Mouse (Mus musculus): ENCODE data around the gene Speer4b. TPM values are rescaled to one million over a fixed set of nuclear protein-coding genes. Genes with fewer than 3 reads are reported as not detected.
"Not testable (repeated sequence)": the region's sequence is repeated elsewhere in the genome, so short reads cannot be mapped to it uniquely, and the experiment has no call there.

Speer4b gene
- 0.46 and 0.65 TPM in 2 replicates for polyA plus RNA-seq (2015; fragmentation: Nextera tagmentation; extraction: Ambion mirVana)

DNA sequence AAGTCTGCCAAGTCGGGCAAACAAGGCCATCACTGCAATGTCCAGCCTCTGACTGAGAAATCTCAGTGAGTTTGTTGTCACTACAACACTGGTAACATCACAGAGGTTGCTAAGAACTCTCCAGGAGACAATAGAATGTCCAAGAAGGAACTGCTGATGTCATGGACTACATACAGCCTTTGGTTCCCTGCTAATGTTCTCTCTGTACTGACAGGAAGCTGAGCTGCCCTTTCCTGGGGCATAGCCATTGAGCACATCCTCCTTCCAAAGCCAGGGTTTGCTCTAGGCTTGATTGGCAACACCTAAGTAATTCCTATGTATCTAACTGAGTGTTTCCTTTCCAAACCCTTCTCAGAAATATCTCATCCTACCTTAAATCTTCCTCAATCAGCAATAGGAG is at the start of gene Speer4b:
Speer4b (minus strand) TSS at position 101 of the 400 bp plus-strand sequence.
- not testable (repeated sequence) for H3K4me3 ChIP-seq; H3K9me3 ChIP-seq (replicated peaks); H3K4me2 ChIP-seq; H3K27ac ChIP-seq; ATAC-seq; H3K36me3 ChIP-seq (ENCODE audit: poor library complexity, severe bottlenecking); H3K4me1 ChIP-seq; H3K9ac ChIP-seq; H3K27me3 ChIP-seq
- 60% methylated on average over 1 of the region's 1 CpGs for WGBS

DNA sequence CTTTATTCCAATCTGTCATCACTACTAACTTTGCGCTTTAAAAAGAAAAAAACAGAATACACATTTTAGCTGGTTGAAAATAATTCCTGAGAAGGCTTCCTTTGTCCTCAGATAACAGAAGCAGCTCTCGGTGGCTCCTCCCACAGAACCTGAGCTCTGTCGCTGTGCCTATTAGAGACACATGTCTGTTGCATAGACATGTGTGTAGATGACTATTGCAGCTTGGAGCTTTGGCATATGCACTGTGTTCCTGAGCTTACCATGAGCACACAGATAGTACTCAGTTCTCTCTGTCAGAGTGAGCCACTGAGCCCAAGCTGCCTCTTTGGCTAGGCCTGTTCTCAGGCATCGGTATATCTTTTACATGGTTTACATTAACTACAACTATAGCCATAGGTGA is 48.1 kb upstream of the Speer4b start:
- H3K9me3 ChIP-seq (replicated peaks), result no peaks in the 10 kb centered on the region
- no peaks in the 10 kb centered on the region for H3K36me3 ChIP-seq (ENCODE audit: poor library complexity, severe bottlenecking)
- H3K4me2 ChIP-seq, result no peak overlapping the region
- no peak overlapping the region for H3K9ac ChIP-seq
- no peaks in the 10 kb centered on the region for H3K27me3 ChIP-seq
- no peak for ATAC-seq
- H3K4me1 ChIP-seq, result no peaks in the 10 kb centered on the region
- no peak overlapping the region for H3K4me3 ChIP-seq
- H3K27ac ChIP-seq, result no peak overlapping the region
- WGBS, result 87% methylated on average over 4 of the region's 4 CpGs

DNA sequence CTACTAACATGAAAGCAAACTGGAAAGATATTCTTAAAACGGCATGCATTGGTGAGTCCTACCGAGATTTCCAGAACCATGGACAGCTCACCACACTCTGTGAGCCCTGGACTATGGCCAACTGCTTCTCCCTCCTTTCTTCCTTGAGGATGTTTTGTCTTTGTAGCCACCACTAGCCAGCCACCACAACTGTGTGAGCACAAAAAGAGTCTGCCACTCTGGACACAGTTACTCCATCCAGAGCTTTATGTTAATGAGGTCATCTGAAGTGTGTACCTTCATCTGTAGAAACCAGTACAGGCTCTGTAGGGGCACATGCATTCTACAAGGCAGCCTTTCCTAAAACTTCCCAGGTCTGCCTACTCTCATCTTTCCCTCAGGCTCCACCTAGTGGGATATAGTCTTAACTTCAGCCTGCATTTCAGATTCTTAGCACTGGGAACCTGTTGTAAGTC is 43.6 kb upstream of the Speer4b start:
- H3K9ac ChIP-seq, result no peak overlapping the region
- no peaks in the 10 kb centered on the region for H3K36me3 ChIP-seq (ENCODE audit: poor library complexity, severe bottlenecking)
- H3K4me3 ChIP-seq, result no peak overlapping the region
- peak; percentile 81 for ATAC-seq
- H3K9me3 ChIP-seq (replicated peaks), result no peaks in the 10 kb centered on the region
- WGBS, result 13% methylated on average over 2 of the region's 2 CpGs
- H3K27ac ChIP-seq, result no peak overlapping the region
- no peaks in the 10 kb centered on the region for H3K4me1 ChIP-seq
- no peaks in the 10 kb centered on the region for H3K27me3 ChIP-seq
- H3K4me2 ChIP-seq, result no peak overlapping the region

DNA sequence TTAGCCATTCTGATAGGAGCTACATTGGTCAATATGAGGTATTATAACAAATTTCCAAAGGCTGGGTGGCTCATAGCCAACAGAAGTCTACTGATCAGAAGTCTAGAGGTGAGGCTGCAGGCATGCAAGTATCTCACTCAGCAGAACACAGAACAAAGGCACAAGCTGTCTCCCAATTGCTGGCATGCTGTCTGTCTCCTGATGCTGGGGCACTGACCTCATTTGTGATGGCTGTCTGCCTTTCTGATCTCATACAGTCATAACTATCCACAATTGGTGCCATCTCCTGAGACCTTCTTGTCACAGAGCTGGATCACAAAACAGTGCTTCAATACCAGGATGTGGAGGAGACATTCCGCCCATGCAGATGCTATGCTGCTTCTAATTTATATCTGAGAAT is 25.7 kb upstream of the Speer4b start:
- Histone ChIP-seq H3K4me2 (no peak overlapping the region), H3K36me3 (ENCODE audit: poor library complexity, severe bottlenecking) (no peaks in the 10 kb centered on the region), H3K9ac (no peak overlapping the region), H3K27me3 (no peaks in the 10 kb centered on the region), H3K4me1 (no peaks in the 10 kb centered on the region), H3K4me3 (no peak overlapping the region), H3K27ac (no peak overlapping the region), H3K9me3 (replicated peaks) (no peaks in the 10 kb centered on the region)
- WGBS, result 93% methylated on average over 1 of the region's 1 CpGs
- no peak for ATAC-seq

DNA sequence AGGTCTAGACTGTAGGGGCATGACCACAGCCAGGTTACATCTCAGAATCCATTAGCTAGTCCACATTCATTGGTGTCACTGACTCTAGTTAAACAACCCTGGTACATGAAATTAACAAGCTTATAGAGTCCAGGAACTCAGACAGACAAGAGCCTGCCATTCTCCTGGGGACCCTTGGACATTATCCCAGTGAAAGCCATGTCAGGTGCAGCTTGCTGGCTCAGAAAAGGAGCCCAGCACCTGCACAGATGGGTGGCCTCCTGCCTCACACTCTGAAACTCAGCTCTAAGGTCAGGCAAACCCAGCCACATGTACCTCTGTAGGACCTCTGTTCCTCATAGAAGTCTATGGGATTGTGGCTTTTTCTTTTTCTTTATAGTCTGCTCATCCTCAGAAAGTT is 17.5 kb upstream of the Speer4b start:
- no peaks in the 10 kb centered on the region for H3K36me3 ChIP-seq (ENCODE audit: poor library complexity, severe bottlenecking)
- H3K27me3 ChIP-seq, result no peaks in the 10 kb centered on the region
- no peak overlapping the region for H3K9ac ChIP-seq
- H3K9me3 ChIP-seq (replicated peaks), result no peaks in the 10 kb centered on the region
- H3K4me1 ChIP-seq, result no peaks in the 10 kb centered on the region
- no peak overlapping the region for H3K4me2 ChIP-seq
- ATAC-seq, result no peak
- no peak overlapping the region for H3K4me3 ChIP-seq
- no peak overlapping the region for H3K27ac ChIP-seq

DNA sequence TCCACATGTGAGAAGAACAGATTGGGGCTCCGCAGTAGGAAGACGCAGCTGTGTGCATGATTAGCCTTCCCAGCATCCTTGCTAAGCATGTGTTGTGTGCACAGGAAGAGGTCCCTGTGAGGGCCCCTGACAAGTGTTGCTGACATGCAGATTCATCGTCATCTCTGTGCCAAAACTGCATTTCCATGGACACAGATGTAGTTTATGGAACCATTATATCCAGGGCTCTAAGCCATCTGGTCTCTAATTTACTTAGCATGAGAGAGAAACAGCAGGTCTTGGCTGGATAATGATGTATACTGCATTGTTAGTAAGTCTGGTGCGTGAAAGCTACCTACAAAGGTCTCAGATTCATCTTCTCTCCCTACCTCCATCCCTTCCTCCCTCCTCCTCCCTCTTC is 10.3 kb downstream of the Speer4b start:
- 79% methylated on average over 4 of the region's 4 CpGs for WGBS
- H3K27me3 ChIP-seq, result no peaks in the 10 kb centered on the region
- H3K4me1 ChIP-seq, result no peaks in the 10 kb centered on the region
- H3K36me3 ChIP-seq (ENCODE audit: poor library complexity, severe bottlenecking), result no peaks in the 10 kb centered on the region
- no peak overlapping the region for H3K4me2 ChIP-seq
- ATAC-seq, result peak; percentile 19; the same call in 1 of the 2 replicates
- no peak overlapping the region for H3K4me3 ChIP-seq
- H3K9ac ChIP-seq, result no peak overlapping the region
- H3K9me3 ChIP-seq (replicated peaks), result no peaks in the 10 kb centered on the region
- H3K27ac ChIP-seq, result no peak overlapping the region

DNA sequence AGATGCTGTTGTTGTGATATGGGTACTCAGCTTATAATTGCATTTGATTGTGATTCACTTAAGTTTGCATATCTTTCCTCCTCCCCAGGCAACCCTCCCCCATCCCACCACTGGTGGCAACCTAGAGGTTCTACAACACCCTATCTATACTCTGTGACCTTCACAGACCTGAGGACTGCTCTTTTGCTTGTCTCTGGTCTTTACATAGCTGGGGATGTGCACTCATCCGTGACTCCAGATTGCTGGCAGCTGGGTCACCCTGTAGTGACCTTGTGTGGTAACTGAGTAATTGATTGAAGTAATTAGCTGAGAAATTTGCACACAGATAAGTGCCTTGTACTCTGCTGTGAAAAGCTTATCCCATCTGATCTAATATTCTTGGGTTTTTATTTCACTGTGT is 15.1 kb downstream of the Speer4b start:
- WGBS, result 25% methylated on average over 1 of the region's 1 CpGs
- no peak for ATAC-seq
- no peak overlapping the region for H3K9ac ChIP-seq
- H3K4me2 ChIP-seq, result no peak overlapping the region
- no peak overlapping the region for H3K4me3 ChIP-seq
- no peaks in the 10 kb centered on the region for H3K9me3 ChIP-seq (replicated peaks)
- no peak overlapping the region for H3K27ac ChIP-seq
- no peaks in the 10 kb centered on the region for H3K36me3 ChIP-seq (ENCODE audit: poor library complexity, severe bottlenecking)
- no peaks in the 10 kb centered on the region for H3K4me1 ChIP-seq
- H3K27me3 ChIP-seq, result no peaks in the 10 kb centered on the region

DNA sequence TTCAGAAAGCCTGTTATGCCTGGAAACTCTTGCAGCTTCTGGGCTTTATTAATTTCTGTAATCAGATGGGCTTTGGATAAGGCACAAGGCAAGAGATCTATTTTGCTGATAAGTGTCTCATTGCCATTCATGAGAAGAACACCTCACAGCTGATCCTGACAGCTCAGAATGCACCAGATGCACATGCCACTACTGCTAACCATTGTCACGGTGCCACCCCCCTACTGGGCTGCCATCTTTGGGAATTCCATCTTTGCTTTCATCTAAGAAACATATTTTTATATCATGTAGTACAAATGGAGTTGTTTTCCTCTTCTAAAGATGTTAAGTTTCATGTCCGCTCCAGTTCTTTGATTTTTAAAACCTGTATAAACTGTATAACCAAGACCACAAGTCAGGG is 19.5 kb downstream of the Speer4b start:
- no peak overlapping the region for H3K9ac ChIP-seq
- no peaks in the 10 kb centered on the region for H3K36me3 ChIP-seq (ENCODE audit: poor library complexity, severe bottlenecking)
- H3K27me3 ChIP-seq, result no peaks in the 10 kb centered on the region
- no peak overlapping the region for H3K27ac ChIP-seq
- no peaks in the 10 kb centered on the region for H3K4me1 ChIP-seq
- WGBS, result 84% methylated on average over 2 of the region's 2 CpGs
- H3K4me3 ChIP-seq, result no peak overlapping the region
- H3K4me2 ChIP-seq, result no peak overlapping the region
- no peak for ATAC-seq
- H3K9me3 ChIP-seq (replicated peaks), result no peaks in the 10 kb centered on the region

DNA sequence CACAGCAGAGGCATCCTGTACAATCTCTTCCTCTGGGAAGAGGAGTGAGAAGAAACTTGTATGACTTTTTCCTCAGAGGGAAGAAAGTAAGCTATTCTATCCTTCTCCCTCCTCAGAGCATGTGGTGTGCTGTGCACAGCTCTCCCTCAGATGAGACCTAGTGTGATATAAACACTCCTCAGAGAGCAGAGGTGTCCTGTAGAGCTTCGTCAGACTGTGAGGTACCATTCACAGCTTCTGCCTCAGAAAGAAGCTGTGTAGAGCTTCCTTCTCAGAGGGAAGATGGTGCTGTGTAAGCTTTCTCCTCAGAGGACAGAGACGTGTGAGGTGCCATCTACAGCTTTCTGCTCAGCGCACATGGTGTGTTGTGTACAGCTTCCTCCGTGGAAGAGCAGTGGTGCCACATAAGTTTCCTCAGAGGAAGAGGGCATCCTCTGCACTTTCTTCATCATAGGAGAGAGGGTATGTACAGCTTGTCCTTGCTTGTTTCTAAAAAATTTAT is 26.2 kb downstream of the Speer4b start:
- Histone ChIP-seq H3K4me2 (no peak overlapping the region), H3K9me3 (replicated peaks) (no peaks in the 10 kb centered on the region), H3K4me3 (no peak overlapping the region), H3K36me3 (ENCODE audit: poor library complexity, severe bottlenecking) (no peaks in the 10 kb centered on the region), H3K9ac (no peak overlapping the region), H3K4me1 (no peaks in the 10 kb centered on the region), H3K27ac (no peak overlapping the region), H3K27me3 (no peaks in the 10 kb centered on the region)
- WGBS, result 79% methylated on average over 4 of the region's 4 CpGs
- no peak for ATAC-seq

DNA sequence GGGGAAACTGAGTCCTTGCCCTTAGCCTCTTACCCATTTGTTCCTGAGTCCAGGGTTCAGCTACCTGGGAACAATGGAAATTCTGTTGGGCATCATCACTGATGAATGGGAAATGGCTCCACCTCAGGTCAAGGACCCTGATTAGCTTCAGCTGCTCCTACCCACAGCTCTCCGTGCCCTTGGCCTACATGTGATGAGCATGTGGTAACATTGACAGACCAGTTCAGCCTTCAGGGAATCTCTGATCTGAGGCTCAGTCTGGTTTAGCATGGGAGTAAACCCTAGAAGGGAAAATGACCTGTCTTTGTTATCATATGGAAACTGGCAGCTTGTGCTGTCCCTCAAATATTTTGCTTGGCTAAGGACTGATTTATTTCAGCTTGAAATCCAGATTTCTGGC is 43.6 kb downstream of the Speer4b start:
- Histone ChIP-seq H3K4me3 (no peak overlapping the region), H3K9me3 (replicated peaks) (no peaks in the 10 kb centered on the region), H3K4me1 (no peaks in the 10 kb centered on the region), H3K36me3 (ENCODE audit: poor library complexity, severe bottlenecking) (no peaks in the 10 kb centered on the region), H3K9ac (no peak overlapping the region), H3K4me2 (no peak overlapping the region), H3K27me3 (no peaks in the 10 kb centered on the region), H3K27ac (no peak overlapping the region)
- no peak for ATAC-seq
- 75% methylated on average over 1 of the region's 1 CpGs for WGBS

DNA sequence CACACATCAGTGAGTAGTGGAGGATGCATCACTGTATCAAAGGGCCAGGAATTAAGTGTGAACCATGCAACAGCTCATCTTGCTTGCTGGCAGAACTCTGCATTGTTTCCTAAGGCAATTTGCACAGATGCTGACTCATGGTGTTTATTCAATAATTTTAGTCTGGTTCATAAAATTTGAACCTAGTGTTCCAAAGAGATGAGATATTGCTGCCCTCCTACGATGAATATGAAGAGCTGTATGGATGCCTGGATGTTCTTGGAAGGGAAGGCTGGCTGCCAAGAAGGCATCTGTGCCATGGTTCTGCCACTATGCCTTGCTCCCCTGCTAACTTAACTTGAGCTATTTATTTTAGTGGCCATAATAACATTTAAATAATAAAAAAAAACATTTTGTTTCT is 44.3 kb downstream of the Speer4b start:
- 78% methylated on average over 1 of the region's 1 CpGs for WGBS
- no peak for ATAC-seq
- no peak overlapping the region for H3K27ac ChIP-seq
- H3K9ac ChIP-seq, result no peak overlapping the region
- H3K27me3 ChIP-seq, result no peaks in the 10 kb centered on the region
- no peak overlapping the region for H3K4me3 ChIP-seq
- no peaks in the 10 kb centered on the region for H3K4me1 ChIP-seq
- no peak overlapping the region for H3K4me2 ChIP-seq
- no peaks in the 10 kb centered on the region for H3K36me3 ChIP-seq (ENCODE audit: poor library complexity, severe bottlenecking)
- H3K9me3 ChIP-seq (replicated peaks), result no peaks in the 10 kb centered on the region

DNA sequence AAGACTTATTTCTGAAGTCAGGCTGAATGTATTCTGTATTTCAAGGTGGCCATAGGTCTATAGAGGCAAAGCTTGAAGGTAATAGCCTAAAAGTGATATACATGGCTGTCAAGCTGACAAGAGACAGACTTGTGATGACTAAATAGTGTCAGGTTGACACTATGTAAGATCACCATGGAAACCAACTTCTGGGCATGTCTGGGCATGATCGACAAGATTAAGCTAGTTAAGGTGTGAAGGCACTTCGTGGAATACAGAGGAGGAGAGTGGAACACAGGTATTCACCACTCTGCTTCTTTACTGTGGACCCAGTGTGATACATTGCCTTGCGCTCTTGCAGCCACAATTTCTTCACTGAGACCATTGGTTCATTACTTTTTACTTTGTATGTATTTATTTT is 46.9 kb downstream of the Speer4b start:
- WGBS, result 89% methylated on average over 3 of the region's 3 CpGs
- Histone ChIP-seq H3K4me3 (no peak overlapping the region), H3K27me3 (no peaks in the 10 kb centered on the region), H3K36me3 (ENCODE audit: poor library complexity, severe bottlenecking) (no peaks in the 10 kb centered on the region), H3K27ac (no peak overlapping the region), H3K4me2 (no peak overlapping the region), H3K9me3 (replicated peaks) (no peaks in the 10 kb centered on the region), H3K4me1 (no peaks in the 10 kb centered on the region), H3K9ac (no peak overlapping the region)
- no peak for ATAC-seq

DNA sequence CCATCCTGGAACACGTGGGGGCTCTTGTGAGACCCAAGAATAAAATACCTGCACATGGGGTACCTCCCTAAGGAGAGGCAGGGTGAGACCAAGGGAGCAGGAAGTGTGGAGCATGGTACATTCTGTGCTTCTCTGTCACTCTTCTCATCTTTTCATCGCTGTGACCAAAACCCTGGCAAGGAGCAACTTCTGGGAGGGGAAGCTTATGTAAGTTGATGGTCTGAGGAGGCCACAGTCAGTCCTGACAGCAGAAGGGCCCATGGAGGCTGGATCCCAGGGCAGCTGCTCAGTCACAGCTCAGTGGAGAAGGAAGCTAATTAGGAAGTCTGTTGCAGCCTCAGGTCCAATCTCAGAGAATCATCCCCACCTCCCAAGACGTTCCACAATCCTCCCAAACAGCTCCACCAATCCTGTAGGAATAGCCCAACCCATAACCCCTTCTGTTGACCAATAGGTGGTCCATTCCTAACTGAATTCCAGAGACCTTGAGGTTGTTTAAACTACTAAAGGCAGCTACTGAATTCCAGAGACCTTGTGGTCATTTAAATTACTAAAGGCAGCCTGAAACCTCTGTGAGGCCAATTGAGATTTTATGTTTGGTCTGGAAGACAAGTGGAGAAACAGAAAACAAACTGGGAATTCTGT is 47.9 kb downstream of the Speer4b start:
- H3K36me3 ChIP-seq (ENCODE audit: poor library complexity, severe bottlenecking), result no peaks in the 10 kb centered on the region
- no peaks in the 10 kb centered on the region for H3K9me3 ChIP-seq (replicated peaks)
- no peaks in the 10 kb centered on the region for H3K4me1 ChIP-seq
- ATAC-seq, result no peak
- no peaks in the 10 kb centered on the region for H3K27me3 ChIP-seq
- H3K4me3 ChIP-seq, result no peak overlapping the region
- H3K27ac ChIP-seq, result no peak overlapping the region
- H3K4me2 ChIP-seq, result no peak overlapping the region
- WGBS, result 32% methylated on average over 3 of the region's 3 CpGs
- H3K9ac ChIP-seq, result no peak overlapping the region
